Mouse (Mus musculus): Measurements from ENCODE around the gene Gm5724.
A peak's percentile ranks its signal among the peaks of the same experiment; 100 is the strongest.

The Gm5724 gene

GRCm38 (mm10) chr6:141773710-141774109 lies at the start of gene Gm5724:
Gm5724 (minus strand) TSS chr6:141773810.
- no peak for DNase-seq

GRCm38 (mm10) chr6:141797837-141798236 lies 24.2 kb upstream of the Gm5724 start:
- peak; percentile 5 for DNase-seq

GRCm38 (mm10) chr6:141774476-141774875 lies 866 bp upstream of the Gm5724 start:
- no peak for DNase-seq

- DNase-seq, result no peak
These were observed 82.4 kb downstream of the Gm5724 start for GRCm38 (mm10) chr6:141691246-141691645.

GRCm38 (mm10) chr6:141687008-141687407 lies 86.6 kb downstream of the Gm5724 start:
- no peak for DNase-seq

Data from cerebellum, adult 9-10 months (tissue).